Comparison of ENCODE assay signal across 10 mouse cellular contexts in the genomic region with DNA sequence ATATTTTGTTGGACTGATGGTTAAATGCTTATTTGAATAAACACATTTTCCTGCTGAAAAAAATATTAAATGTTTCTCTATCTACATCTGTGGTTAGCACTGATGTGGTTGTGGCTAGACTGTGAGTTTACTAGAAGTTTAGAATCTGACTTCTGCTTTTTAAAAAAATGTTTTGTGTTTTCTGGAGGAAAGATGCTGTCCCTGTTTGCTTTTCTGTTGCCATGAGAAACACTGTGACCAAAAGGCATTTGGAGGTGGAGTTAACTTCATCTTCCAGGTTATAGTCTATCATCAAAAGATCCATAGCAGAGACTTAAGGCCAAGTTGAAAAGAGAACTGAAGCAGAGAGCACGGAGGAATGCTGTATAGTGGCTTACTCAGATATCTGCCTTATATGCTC.
"Had no signal": no experiment of that assay in that cellular context is flagged by ENCODE, and none has a peak within 500 bp of the region (broad histone marks: within the 10 kb centered on the region; RNA-seq: fewer than 3 reads in every experiment).

No protein-coding gene starts in this region.

- DNase-seq: liver, postnatal 0 days; lung, embryonic 14.5 days; lung, postnatal 10 days; lung, postnatal 4 days; right cerebral cortex, postnatal 14 days; thymus, adult 18-20 months; thymus, postnatal 14 days; thymus, postnatal 36 days had no signal

- ATAC-seq: liver, postnatal 0 days; midbrain, embryonic 13.5 days; midbrain, embryonic 15.5 days had no signal
